Mouse (Mus musculus) megakaryocyte, embryonic 14.5 days (primary cell): ENCODE results near the gene Mrc2.

Experiments used
- FLI1 ChIP-seq: IDR thresholded peaks from 2 replicates; pipeline ENCODE4 v1.6.1; 2012; ENCODE audit warnings: low read length, inconsistent platforms, mixed read lengths
- GATA1 ChIP-seq: IDR thresholded peaks from 3 replicates; pipeline ENCODE4 v1.6.1; 2012; ENCODE audit warnings: mixed read lengths, low read length, inconsistent platforms, borderline replicate concordance

DNA sequence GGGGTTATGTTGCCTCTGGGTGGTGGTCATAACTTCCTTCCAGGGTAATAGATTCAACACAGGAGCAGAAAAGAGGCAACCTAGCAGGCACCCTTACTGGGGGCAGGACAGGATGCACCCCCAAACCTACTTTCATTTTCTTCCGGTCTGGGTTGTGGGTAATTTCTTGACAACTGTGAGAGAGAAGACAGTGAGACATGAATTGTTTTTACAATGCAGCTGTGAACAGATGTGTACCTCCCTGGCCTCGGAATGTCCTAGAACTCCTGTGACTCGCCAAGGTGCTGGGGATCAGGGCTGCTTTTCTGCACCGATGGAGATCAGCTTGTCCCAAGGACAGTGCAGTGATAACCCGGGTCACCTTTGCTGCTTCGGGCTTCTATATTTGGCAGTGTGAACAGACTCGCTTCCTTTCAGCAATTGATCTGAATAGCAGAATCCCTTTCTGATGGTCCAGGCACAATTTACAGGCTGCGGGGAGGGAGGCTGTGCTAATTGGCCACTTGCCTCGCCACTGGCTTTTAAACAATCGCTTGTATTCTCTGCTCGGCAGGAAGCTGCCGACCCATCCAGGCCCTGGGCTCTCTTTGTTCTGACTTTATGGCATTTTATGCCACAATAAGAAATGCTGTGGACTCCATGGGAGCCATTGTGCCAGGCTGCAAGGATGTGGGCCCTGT, 72.1 kb downstream of the Mrc2 start:
- TF ChIP-seq GATA1 (no peak), FLI1 (no peak)
